Mouse (Mus musculus) left cerebral cortex, postnatal 4 days (tissue): ENCODE results near the gene Eif4e1b. TPM values are rescaled to one million over a fixed set of nuclear protein-coding genes. Genes with fewer than 3 reads are reported as not detected.

Experiments
- DNase-seq: peaks from one replicate; pipeline ENCODE4 v3.0.0-alpha.2; 2022
- intact Hi-C: fragments of 180-260 bp; cut with DNase I; formaldehyde crosslinking; loops from one replicate; pipeline ENCODE4 v1.15.1; 2025
- total RNA-seq, 2 experiments: library from RNA; stranded (reverse); gene quantifications; 2 replicates each; pipeline ENCODE4 v1.2.3; 2021

The Eif4e1b gene
- not detected for total RNA-seq

DNA sequence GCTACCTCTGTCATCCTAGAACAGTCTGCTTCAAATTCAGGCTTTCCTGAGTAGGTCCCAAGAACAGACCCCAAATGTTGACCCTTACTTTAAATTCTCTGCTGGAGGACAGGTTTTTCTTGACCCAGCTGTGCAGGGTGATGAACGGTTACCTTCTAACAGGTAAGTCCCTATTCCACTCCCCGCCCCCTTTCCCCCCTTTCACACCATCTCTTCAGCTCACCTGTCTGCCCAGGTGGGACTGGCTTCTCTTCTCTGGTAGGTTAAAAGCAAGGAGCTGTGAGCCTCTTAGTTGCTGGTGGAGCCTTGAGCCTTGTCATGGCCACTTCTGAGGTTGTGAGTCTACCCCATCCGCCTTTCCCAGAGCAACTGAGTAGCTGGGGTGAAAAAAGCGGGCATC is at the start of gene Eif4e1b:
Gene Eif4e1b, plus strand, starts transcription at position 301 of the 400 bp plus-strand sequence.
- DNase-seq = no peak
- intact Hi-C loops = no loop called here

DNA sequence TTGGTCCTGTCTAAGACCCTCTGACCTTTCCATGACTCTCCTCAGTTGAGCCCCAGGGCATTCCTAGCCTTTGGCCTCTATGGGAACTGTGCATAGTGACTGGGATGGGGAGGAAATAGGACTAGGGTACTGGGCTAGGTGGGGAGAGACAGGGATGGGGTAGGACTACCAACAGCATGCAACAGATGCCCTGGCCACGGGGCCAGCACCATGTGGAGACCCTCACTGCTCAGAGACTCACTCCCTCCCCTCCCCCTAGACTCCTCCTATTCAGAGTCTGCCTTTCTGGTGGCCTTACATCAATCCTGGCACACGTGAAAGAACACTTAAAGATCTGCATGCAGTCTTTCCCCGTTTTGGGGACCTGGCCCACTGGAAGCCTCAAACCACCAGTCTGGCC is 46.9 kb upstream of the Eif4e1b start:
- no peak for DNase-seq
- intact Hi-C loops = no loop called here

DNA sequence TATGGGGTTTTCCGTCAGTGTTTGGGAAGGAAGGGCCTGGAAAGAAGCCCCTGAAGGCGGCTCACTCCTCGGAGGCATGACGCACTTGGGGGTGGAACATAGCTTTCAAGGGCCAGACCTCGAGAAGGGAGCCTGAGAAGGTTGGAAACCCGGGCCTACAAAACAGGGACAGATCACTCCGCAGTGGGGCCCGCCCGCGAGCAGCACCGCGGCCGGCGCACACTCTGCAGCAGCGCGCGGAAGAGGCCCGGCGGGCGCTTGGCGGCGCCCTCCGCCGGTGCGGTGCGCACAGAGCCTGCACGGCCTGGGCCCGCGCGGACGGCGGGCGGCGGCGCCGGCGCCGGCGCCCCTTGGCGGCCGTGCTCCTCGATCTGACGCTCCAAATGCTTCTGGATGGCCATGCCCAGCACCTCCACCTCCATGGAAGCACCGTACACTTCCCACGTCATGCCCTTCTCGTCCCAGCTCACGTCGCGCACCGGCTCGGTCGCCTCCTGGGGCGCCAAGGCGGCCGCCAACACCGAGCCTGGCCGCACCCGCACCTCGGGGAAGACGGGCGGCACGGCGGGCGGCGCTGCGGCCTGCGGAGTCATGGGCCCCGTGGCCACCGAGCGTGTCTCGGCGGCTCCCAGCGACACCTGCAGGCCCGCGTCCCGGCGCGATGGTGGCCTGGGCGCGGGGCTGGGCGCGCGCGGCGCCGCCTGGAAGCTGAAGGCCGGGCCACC is 46.1 kb upstream of the Eif4e1b start:
- intact Hi-C loops = no loop called here
- no peak for DNase-seq

DNA sequence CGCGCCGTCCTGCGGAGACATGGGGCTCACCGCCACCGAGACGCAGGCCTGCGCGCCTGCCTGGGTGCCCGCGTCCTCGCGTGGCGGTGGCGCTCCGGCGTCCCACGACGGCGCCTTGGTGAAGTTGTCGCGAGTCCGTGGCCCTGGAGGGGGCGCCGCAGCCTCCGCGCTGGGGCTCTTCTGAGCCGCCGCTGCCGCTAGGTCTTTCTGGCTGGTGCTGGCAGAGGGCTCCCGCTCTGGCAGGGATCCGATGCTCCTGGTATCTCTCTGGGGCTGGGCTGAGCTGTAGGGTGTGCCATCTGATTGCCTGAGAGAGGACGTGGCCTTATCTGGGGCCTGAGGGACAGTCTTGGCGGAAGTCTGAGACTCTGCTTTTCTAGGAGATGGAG is 45.6 kb upstream of the Eif4e1b start:
- intact Hi-C loops = no loop called here
- peak; percentile 72 for DNase-seq

DNA sequence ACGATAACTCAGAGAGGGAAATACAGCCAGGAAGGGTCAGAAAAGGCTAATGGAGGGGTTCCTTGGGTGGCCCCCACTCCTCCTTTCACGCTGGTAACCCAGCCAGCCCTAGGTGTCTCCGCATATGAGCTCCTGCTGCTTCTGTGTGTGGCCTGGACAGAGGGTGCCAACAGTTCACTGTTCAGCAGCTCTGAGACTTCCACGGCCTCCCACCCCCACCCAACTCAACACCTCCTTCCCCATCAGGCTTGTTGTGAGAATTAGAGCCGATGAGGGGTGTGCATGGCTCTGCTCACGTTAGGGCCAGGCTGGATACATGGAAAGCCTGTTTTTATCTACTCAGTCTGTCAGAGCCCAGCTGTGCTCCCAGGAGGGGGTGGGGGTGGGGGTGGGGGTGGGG is 37.7 kb upstream of the Eif4e1b start:
- no peak for DNase-seq

DNA sequence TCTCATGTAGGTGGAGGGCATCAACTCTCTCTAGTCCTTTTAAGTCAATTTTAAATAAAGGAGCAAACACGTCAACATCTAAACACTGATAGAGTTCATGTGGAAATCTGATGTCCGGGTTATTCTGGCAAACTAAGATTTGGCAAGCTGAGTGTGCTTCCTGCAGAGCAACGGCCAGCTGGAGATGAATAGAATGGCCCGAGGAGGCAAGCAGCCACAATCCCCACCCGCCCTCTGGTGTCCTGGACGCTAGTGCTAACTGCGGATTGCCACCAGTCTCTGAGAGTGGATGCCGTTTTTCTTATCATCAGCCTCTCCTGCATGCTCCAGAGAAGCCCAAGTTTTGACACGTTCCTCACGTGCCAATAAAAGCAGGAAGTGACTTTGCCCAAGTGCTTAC is 36.9 kb upstream of the Eif4e1b start:
- intact Hi-C loops = no loop called here
- DNase-seq = peak; percentile 73

More for the DNA sequence above, 37.7 kb upstream of the Eif4e1b start:
- intact Hi-C loops = no loop called here

DNA sequence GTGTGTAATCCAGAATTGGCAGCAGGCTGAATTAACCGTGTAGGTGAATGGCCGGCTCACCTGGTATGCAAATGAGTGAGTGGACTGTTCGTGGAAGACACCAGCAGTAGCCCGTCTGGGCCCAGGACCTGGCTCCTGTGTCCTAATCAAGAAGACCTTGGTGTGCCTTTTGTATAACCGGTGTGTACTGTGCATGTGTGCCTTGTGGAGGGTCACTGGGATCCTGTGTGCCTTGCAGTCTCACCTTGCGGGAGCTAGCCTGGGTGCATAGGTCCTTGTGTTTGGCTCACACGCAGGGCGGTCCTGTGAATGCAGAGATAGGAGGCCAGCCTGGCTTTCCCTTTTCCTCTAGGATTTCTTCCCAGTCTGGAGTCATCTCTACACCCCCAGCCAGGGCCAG is 35.6 kb upstream of the Eif4e1b start:
- intact Hi-C loops = no loop called here
- DNase-seq = no peak

DNA sequence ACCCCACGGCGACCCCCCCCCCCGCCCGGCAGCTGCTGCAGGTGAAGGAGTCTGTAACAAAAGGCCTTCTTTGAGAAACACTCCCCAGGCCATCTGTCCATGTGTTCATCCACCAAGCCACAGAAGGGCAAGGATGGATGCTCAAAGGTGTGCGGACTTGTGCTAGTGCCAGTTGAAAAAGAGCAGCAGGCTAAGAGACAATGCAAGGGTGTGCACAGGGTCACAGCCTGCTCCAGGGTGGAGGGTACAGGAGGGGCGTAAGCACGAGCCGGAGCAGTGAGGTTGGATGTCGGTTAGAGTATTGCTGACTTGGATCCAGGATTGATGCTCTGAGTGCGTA is 35.1 kb upstream of the Eif4e1b start:
- DNase-seq = no peak
- intact Hi-C loops = no loop called here

DNA sequence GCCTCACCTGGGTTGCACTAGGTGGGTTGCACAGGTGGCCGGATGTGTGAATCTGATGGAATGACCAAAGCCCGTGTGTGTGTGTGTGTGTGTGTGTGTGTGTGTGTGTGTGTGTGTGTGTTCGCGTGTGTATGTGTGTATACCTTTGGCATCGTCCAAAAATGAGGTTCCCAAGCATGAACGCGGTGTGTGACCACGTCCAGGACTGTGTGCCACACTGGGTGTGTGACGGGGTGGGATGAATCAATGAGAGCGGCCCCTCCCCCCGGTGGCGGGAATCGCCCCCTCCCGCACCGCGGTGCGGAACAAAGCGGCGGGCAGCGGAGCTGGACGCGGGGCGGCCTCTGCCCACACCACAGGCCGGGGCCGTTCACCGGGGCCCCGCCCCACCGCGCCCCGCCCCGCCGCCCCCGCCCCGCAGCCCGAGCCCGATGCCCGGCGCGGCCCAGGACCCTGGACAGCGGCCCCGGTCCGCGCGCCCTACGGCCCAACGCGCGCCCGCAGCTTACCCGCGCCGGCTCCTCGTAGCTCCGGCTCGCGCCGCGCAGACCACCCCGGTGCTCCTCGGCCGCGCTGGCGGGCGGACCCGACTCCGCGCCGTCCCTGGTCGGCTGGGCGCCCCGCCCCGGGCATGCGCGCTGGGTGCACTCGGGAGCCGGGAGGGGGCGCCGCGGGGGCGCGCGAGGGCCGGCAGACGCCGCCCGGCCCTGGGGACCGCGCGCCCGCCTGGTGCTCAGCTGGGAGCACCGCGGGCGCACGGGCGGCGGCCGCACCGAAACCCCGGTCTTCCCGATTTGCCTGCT is 34.5 kb upstream of the Eif4e1b start:
- intact Hi-C loops = no loop called here
- DNase-seq = peak; percentile 78

DNA sequence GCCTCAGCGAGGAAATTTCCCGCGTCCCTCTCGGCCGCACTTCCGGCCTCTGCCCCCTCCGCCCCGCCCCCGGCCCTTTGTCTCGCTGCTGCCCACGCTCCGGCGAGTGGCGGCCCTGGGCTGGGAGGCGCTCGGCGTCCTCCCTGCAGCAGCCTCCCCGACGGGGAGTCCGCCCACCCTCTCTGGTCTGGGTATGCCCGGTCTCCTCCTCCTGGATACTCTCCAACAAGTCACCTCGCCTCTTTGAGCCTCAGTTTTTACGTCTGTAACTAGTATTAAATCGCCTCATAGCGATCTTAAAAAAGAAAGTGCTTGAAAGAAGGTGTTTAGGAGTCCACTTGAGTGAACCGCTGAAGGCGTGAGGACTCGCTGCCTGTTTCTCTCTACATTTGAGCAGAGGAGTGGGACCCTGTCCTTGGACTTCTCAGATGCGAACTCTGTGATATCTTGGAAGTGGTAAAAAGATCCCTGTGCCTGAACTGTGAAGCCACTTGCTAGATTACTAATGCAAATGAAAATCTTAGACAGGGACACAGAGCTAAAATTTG is 33.9 kb upstream of the Eif4e1b start, which contains the start of gene Gprin1:
Gene Gprin1, minus strand, starts transcription at position 11 of the 548 bp plus-strand sequence.
- intact Hi-C loops = no loop called here
- peak; percentile 76 for DNase-seq

DNA sequence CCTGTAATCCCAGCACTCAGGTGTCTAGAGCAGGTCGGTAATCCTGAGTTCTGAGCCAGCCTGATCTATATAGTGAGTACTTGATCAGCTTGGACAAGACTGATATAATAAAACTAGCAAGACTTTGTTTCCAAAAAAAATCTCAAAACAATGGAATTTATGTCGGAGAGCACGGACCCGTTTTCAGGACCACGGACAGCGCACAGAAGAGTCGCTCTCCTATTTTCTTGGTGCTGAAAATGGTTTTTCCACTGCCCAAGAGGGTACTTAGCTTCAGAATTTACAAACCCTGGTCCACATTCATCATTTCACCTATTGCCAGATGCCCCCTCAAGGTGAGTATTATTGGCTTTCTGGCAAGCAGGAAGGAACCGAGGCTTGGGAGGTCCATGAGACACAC is 33.1 kb upstream of the Eif4e1b start:
- DNase-seq = no peak
- intact Hi-C loops = no loop called here

DNA sequence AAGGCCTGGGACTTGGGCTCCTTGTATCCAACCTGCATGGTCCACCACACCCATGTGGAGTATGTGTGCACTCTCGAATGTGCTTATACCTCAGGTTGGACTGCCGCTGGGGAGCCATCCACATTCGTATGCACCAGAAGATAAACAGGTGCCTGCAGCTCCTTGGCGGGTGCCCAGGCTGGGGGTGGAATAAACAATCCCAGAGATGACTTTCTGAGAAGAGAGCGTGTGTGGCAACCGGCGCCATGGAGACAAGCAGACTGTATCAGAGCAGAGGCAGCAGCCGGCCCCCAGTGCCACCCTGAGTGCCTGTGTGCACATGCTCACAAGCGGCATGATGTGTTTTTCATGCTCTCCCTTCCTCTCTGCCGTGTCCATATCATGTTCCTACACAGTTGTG is 31.1 kb upstream of the Eif4e1b start:
- peak; percentile 59 for DNase-seq
- intact Hi-C loops = no loop called here

DNA sequence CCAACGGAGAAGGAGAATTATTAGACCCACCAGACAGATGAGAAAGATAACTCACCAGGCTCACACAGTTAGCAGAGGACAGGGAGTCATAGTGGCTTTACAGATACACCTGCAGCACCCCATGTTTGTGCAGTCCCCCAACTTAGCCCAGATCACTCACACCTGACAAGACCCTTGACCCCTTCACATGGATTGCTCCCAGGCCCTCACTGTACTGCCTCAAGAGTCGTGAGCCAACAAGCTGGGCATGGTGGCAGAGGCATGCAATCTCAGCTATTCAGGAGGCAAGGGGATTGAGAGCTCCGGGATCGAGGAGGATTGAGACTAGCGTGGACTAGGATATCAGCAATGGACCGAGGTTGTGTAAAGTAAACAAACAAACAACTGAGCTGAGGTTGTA is 30.1 kb upstream of the Eif4e1b start:
- no peak for DNase-seq
- intact Hi-C loops = no loop called here

DNA sequence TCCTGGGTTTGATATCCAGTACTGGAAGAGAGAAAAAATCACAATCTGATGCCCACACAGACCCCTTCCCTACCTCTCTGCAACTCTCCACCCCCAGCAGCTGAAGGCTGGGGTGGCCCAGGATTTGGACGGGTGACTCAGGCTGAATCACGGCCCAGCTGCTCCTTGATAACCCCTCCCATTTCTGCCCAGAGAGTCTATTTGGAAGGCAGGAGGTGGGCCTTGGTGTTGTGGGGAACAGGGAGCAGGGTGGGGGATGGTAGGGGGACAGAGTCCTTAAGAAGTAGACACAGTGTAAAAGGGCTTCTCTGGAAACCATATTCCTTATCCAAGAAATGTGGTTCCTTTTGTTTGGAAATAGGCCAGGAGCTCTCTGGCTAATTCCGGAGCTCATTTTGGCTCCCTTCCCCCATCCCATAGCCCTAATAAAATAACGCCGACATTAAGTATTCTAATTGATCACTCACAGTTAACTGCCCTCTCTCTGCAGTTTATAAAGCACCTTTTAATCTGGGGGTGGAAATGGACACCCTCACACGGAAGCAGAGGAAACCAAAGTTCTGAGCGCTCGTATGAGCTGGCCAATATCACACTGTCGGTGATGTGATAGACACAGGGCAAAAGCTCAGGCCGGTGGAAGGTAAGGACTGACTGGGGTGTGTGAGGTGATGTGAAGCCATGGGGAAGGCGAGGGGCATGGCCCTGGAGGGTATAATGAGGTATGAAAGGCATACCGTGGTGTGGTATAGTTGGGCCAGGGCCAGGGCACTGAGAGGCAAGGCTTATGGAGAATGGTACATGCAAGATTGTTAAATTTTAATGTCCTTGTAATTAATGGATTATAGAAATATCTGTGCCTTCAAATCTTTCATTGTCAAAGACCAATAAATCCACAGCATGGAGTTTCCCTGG is 29.4 kb upstream of the Eif4e1b start:
- intact Hi-C loops = no loop called here
- peak; percentile 48 for DNase-seq

DNA sequence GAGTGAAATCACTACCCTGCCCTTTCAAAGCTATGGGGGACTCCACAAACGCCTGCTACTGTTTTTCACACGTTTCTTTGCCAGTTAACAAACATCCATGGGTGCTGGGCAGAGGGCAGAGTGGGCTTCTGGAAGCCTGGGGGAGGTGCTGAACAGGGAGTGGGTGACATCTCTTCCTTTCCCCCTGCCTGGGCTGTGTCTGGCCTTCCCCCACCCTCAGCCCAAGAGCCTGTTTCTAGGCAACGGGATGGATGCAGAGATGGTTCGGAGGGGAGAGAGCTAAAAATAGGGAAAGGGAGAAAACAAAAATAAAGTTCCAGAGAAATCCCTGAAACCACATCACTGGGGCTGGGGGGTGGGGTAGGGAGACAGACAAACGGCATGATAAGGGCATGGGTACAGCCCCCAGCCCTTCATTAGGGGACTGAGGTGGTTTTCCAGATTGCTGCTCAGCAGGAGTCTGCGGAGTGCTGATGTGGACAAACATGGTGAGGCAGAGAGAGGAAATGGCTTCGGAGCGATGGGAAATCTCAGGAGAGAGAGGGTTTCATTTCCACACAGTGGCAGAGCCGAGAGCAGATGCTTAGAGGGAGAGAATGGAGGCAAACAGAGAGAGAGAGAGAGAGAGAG is 28.5 kb upstream of the Eif4e1b start:
- peak; percentile 47 for DNase-seq
- intact Hi-C loops = no loop called here

DNA sequence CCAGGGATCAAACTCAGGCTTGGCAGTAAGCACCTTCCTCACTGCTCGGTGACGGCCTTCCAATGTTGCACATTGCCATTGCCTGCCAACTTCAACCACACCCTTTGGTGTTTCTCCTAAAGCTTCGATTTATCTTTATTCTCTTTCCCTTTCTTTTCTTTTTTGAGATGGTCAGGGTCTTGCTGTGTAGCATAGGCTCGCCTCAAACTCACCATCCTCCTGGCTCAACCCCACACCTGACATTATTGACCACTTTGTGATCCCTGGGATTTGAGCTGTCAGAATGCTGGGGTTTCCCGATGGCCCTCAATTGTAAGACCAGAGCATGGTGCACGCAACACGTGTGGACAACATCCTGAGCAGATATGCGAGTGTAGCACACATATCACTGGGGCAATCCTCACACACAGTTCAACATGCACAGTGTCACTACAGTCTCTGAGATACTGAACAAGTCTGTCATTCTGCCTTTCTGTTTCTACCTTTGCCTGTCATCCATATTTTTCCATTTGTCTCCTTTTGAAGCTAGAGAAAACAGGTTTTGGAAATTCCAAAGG is 27.6 kb upstream of the Eif4e1b start:
- intact Hi-C loops = no loop called here
- no peak for DNase-seq

DNA sequence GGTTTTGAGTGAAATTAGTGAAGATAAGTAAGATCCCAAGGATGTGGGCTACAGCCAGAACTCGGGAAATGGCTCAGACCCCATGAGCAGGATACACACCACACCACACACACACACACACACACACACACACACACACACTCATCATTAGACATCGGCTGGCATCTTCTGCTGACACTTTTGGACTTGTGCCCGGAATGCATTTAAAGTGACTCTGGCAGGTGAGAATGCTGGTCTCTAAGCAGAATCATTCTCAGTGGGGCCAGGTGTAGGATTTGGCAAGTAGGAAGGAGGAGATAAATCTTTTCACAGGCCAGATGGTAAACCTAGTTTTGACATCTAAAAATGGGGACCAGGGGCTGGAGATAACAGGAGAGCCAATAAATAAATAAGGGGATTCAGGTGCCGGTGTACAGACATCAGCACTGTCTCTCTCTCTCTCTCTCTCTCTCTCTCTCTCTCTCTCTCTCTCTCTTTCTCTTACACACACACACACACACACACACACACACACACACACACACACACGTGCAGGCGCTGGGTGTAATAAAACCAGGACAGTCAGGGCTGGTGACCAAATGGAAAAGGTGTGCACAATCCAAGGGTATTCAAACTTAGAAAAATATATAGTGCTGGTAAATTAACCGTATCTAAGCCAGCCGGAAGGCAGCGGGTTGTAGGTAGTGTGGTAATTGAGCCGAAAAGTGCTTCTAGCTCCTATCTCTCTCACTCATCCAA is 26.5 kb upstream of the Eif4e1b start:
- DNase-seq = peak; percentile 80
- intact Hi-C loops = no loop called here

DNA sequence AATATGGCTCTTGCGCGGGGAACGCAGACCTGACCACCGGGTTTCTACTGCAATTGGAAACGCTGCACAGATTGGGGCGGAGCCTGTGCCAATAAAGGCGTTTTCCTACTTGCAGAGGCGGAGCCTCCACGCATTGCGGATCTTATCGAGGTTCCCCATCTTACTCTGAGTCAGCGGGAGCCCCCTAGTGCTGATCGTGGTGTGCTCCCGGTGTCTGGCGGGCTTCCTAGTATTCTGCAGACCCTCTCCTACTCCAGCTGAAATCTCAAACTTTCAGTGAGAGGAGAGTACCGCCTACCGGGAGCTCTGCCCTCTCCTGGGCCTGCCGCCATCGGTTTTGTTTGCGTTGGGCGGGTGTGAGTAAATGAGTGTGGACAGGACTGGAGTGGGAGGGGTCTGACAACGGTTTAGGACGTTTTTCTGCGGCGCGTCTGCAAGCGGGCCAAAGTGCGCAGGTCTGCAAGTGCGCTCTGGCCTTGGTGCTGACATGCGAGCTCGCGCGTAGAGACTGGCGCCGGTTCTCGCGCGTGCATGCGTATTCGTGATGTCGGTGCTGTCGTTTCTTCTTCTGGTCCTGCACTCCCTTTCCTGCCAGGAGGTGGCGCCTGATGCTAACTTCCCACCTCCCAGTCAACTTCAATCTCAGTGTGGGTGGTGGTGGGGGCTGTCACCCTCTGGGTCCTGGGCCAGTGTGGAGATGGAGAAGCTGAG is 25.6 kb upstream of the Eif4e1b start:
- intact Hi-C loops = no loop called here
- DNase-seq = peak; percentile 95
